Mouse (Mus musculus) ovary, adult 2 months (tissue): ENCODE results near the gene Ppp1r14a. TPM values are rescaled to one million over a fixed set of nuclear protein-coding genes. Genes with fewer than 3 reads are reported as not detected.

Experiments used
- polyA plus RNA-seq: library from polyadenylated mRNA; depleted of rRNA; stranded (reverse); fragments of >200 nt; gene quantifications from 2 replicates; pipeline ENCODE4 v1.2.3, GENCODE M21; 2012; rRNA removed

Gene Ppp1r14a
- 163 and 175 TPM in 2 replicates for polyA plus RNA-seq

GRCm38 (mm10) chr7:29288942-29289638, at the start of gene Ppp1r14a:
Gene Ppp1r14a (plus strand): TSS chr7:29289308.

DNA sequence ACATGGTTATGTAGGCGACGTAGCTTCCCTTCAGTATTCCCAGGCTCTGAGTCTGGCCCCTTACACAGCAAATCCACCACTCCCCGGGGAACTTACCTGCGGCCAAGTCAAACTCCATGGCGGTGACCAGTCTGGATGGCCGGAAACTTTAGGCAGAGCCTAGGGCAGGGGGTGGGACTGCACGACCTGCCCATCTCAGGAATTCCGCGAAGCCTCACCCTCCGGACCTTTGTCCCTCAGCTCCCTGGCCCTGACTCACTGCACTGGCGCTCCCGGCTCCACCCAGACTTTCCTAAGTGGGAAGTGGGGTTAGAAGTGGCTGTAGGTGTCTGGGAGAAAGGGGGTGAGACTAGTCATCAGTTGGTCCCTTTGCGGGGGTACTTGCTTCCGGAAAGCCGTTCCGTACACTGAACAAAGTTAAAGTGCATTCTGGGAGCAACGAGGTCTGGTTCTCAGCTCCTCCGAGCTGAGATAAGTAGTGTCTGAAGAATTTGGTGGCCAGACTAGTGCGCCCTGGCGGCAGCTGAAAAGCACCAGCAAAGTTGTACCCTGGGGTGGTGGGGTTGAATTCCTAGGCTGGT, 40.8 kb upstream of the Ppp1r14a start, which contains the start of gene 2200002D01Rik:
Gene 2200002D01Rik, minus strand, starts transcription at position 206 of the 581 bp plus-strand sequence.

GRCm38 (mm10) chr7:29281201-29282073, 7.7 kb upstream of the Ppp1r14a start, which contains the start of gene Spint2:
Gene Spint2 (minus strand): TSS chr7:29281912.

GRCm38 (mm10) chr7:29303738-29304462, 14.8 kb downstream of the Ppp1r14a start, which contains the start of gene Dpf1:
Gene Dpf1 (plus strand): TSS chr7:29303951.

Other genes with a start within 250 kb of the Ppp1r14a start
- gene Ryr1, start 164.1 kb upstream of the Ppp1r14a start, polyA plus RNA-seq, result 1.9 and 2.0 TPM in 2 replicates
- gene Rasgrp4, start 154.5 kb upstream of the Ppp1r14a start, polyA plus RNA-seq, result 18.4 and 21.5 TPM in 2 replicates
- gene Fam98c, start 133.1 kb upstream of the Ppp1r14a start, polyA plus RNA-seq, result 43.0 and 44.4 TPM in 2 replicates
- 2.7 and 3.8 TPM in 2 replicates for gene Ggn, start 119.1 kb upstream of the Ppp1r14a start, polyA plus RNA-seq
- 12.1 and 12.7 TPM in 2 replicates for gene Spred3, start 118.9 kb upstream of the Ppp1r14a start, polyA plus RNA-seq
- 139 and 159 TPM in 2 replicates for gene Psmd8, start 108.6 kb upstream of the Ppp1r14a start, polyA plus RNA-seq
- 2.4 and 3.1 TPM in 2 replicates for gene Catsperg1, start 75.3 kb upstream of the Ppp1r14a start, polyA plus RNA-seq
- gene Kcnk6, start 56.8 kb upstream of the Ppp1r14a start, polyA plus RNA-seq, result 17.3 and 20.1 TPM in 2 replicates
- 227 and 239 TPM in 2 replicates for gene Yif1b, start 51.0 kb upstream of the Ppp1r14a start, polyA plus RNA-seq
- 6.2 and 6.4 TPM in 2 replicates for gene 2200002D01Rik, start 40.8 kb upstream of the Ppp1r14a start, polyA plus RNA-seq
- 302 and 356 TPM in 2 replicates for gene Spint2, start 7.4 kb upstream of the Ppp1r14a start, polyA plus RNA-seq
- 7.4 and 12.3 TPM in 2 replicates for gene Dpf1, start 14.6 kb downstream of the Ppp1r14a start, polyA plus RNA-seq
- gene Sipa1l3, start 229.3 kb downstream of the Ppp1r14a start, polyA plus RNA-seq, result 87.8 and 115 TPM in 2 replicates